Mouse (Mus musculus): Measurements from ENCODE around the gene Rsu1. TPM values are rescaled to one million over a fixed set of nuclear protein-coding genes. Genes with fewer than 3 reads are reported as not detected.

The Rsu1 gene
- polyA plus RNA-seq, 1 experiment from 2014 or later: 134 TPM

- H3K9me3 ChIP-seq: no peaks in the 10 kb centered on the region
- ATAC-seq (ENCODE audit: extremely low read depth, insufficient number of reproducible peaks, low FRiP score, low TSS enrichment): no peak
- H3K36me3 ChIP-seq: 0 out of 2 replicates have a peak, but pooled peaks cover 5% of the 10 kb centered on the region
- no peak overlapping the region for H3K27ac ChIP-seq (replicated peaks)
- no peak overlapping the region for H3K4me2 ChIP-seq
- no peak overlapping the region for H3K9ac ChIP-seq
- no peaks in the 10 kb centered on the region for H3K27me3 ChIP-seq (replicated peaks)
- WGBS: 59% methylated on average over 1 of the region's 1 CpGs
- H3K4me3 ChIP-seq: no peak overlapping the region
- no peaks in the 10 kb centered on the region for H3K4me1 ChIP-seq
These were observed 177.6 kb downstream of the Rsu1 start for GRCm38 (mm10) chr2:13093570-13093969.

DNA sequence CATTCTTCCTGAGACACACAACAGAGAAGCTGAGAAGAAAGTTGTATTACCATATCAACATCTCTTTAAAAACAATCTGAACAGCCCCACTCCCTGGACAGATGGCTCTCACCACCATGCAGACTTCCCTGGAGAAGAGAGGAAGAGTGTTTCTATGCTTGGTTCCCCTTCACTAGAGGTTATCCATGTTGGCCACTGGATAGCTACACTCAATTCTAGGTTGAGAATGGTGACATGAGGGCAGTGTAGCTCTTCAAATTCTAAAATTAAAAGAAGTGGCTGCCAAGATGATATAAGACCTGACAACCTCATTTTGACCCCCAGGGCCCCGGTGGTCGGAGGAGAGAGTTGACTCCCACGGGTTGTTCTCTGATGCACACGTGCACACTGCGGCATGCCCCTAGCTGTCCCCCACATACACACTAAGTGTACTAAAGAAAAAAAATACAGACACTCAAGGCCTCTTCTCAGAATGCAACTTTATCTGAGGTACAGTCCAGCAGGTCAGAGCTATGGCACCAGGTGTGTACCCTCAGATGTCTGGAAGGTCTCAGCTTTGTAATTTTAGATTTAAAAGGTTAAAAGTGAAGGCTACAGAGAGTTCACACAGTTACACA, 179.7 kb downstream of the Rsu1 start:
- H3K27ac ChIP-seq (replicated peaks): no peak overlapping the region

DNA sequence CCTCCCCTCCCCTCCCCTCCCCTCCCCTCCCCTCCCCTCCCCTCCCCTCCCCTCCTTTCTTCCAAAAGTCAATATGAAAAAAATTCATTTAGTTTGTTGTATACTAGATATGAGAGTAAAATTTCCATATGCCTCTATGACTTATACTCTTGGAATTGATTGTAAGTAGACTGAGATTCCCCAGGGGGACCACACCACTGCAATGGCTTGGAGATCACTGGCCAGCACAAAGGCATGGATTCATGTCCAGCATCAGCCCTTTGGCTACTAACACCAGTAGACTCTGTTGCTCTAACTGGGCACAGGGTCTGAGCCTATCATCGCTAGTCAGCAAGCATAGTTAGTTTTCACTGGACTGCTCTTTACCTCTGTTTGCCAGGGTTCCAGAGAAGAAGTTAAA, 180.4 kb downstream of the Rsu1 start:
- Histone ChIP-seq H3K27ac (replicated peaks) (no peak overlapping the region), H3K4me3 (no peak overlapping the region), H3K4me2 (no peak overlapping the region), H3K9ac (no peak overlapping the region), H3K9me3 (no peaks in the 10 kb centered on the region), H3K27me3 (replicated peaks) (no peaks in the 10 kb centered on the region), H3K4me1 (no peaks in the 10 kb centered on the region), H3K36me3 (0 out of 2 replicates have a peak, but pooled peaks cover 5% of the 10 kb centered on the region)
- no peak for ATAC-seq (ENCODE audit: extremely low read depth, insufficient number of reproducible peaks, low FRiP score, low TSS enrichment)
- WGBS: 90% methylated on average over 1 of the region's 1 CpGs

More for the DNA sequence above, 179.7 kb downstream of the Rsu1 start:
- no peak for ATAC-seq (ENCODE audit: extremely low read depth, insufficient number of reproducible peaks, low FRiP score, low TSS enrichment)
- Histone ChIP-seq H3K9ac (no peak overlapping the region), H3K4me1 (no peaks in the 10 kb centered on the region), H3K4me2 (no peak overlapping the region), H3K9me3 (no peaks in the 10 kb centered on the region), H3K36me3 (0 out of 2 replicates have a peak, but pooled peaks cover 5% of the 10 kb centered on the region), H3K27me3 (replicated peaks) (no peaks in the 10 kb centered on the region), H3K4me3 (no peak overlapping the region)
- 64% methylated on average over 5 of the region's 5 CpGs for WGBS

GRCm38 (mm10) chr2:13089861-13090260, 181.4 kb downstream of the Rsu1 start:
- no peak overlapping the region for H3K27ac ChIP-seq (replicated peaks)
- no peak overlapping the region for H3K4me2 ChIP-seq
- no peaks in the 10 kb centered on the region for H3K4me1 ChIP-seq
- H3K27me3 ChIP-seq (replicated peaks): no peaks in the 10 kb centered on the region
- H3K4me3 ChIP-seq: no peak overlapping the region
- no peak for ATAC-seq (ENCODE audit: extremely low read depth, insufficient number of reproducible peaks, low FRiP score, low TSS enrichment)
- WGBS: 75% methylated on average over 4 of the region's 4 CpGs
- no peak overlapping the region for H3K9ac ChIP-seq
- 0 out of 2 replicates have a peak, but pooled peaks cover 5% of the 10 kb centered on the region for H3K36me3 ChIP-seq
- H3K9me3 ChIP-seq: no peaks in the 10 kb centered on the region

- Histone ChIP-seq H3K4me1 (no peaks in the 10 kb centered on the region), H3K9ac (no peak overlapping the region), H3K27me3 (replicated peaks) (no peaks in the 10 kb centered on the region), H3K4me3 (no peak overlapping the region), H3K4me2 (no peak overlapping the region), H3K9me3 (no peaks in the 10 kb centered on the region), H3K36me3 (no peaks in the 10 kb centered on the region), H3K27ac (replicated peaks) (no peak overlapping the region)
- WGBS: 59% methylated on average over 4 of the region's 4 CpGs
- no peak for ATAC-seq (ENCODE audit: extremely low read depth, insufficient number of reproducible peaks, low FRiP score, low TSS enrichment)
These were observed 182.9 kb downstream of the Rsu1 start for GRCm38 (mm10) chr2:13088266-13088665.

GRCm38 (mm10) chr2:13087811-13088210, 183.4 kb downstream of the Rsu1 start:
- H3K9me3 ChIP-seq: no peaks in the 10 kb centered on the region
- H3K36me3 ChIP-seq: no peaks in the 10 kb centered on the region
- H3K4me3 ChIP-seq: no peak overlapping the region
- no peak overlapping the region for H3K4me2 ChIP-seq
- no peaks in the 10 kb centered on the region for H3K4me1 ChIP-seq
- WGBS: 86% methylated on average over 2 of the region's 2 CpGs
- no peak for ATAC-seq (ENCODE audit: extremely low read depth, insufficient number of reproducible peaks, low FRiP score, low TSS enrichment)
- no peak overlapping the region for H3K27ac ChIP-seq (replicated peaks)
- no peaks in the 10 kb centered on the region for H3K27me3 ChIP-seq (replicated peaks)
- H3K9ac ChIP-seq: no peak overlapping the region

DNA sequence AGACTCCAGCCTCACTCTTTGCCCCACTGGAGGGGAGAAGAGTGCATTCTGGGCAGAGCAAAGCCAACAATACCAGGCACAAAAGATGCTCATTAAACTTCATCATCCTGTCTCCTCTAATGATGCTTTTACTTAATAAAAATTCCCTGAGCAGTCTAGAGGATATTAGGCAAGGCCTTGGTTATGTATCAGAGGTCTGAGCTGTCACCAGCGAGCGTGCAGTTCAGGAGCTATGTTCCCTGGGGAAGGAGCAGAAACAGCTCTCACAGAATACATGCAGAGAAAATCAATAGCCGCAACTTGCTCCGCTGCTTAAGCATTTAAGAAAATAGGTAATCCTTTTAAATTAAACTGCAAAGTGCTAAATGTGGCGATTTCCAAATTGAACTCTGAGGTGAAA, 187.0 kb downstream of the Rsu1 start:
- H3K9me3 ChIP-seq: no peaks in the 10 kb centered on the region
- no peaks in the 10 kb centered on the region for H3K4me1 ChIP-seq
- no peaks in the 10 kb centered on the region for H3K36me3 ChIP-seq
- no peak overlapping the region for H3K4me3 ChIP-seq
- WGBS: 81% methylated on average over 5 of the region's 5 CpGs
- no peak overlapping the region for H3K9ac ChIP-seq
- H3K4me2 ChIP-seq: no peak overlapping the region
- H3K27me3 ChIP-seq (replicated peaks): no peaks in the 10 kb centered on the region
- no peak overlapping the region for H3K27ac ChIP-seq (replicated peaks)
- no peak for ATAC-seq (ENCODE audit: extremely low read depth, insufficient number of reproducible peaks, low FRiP score, low TSS enrichment)

DNA sequence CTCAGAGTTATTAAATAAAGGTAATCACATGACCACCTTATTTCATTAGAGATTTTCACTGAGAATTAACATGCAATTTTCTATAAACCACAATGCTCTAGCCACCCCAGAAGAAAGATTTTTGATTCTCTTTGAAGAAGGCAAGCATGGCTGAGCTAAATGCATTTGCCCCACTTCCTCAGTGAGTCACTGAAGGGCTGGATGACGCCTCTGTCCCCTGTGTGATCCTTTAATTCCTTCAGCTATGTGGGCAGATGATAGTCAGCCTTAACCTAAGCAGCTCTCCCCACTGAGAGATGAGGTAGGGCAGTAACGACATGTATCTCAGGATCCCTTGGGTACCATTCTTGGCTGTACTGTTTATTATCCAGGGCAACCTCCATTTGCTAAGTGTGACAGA, 190.7 kb downstream of the Rsu1 start:
- Histone ChIP-seq H3K9ac (no peak overlapping the region), H3K27me3 (replicated peaks) (no peaks in the 10 kb centered on the region), H3K36me3 (peaks cover 12% of the 10 kb centered on the region), H3K27ac (replicated peaks) (no peak overlapping the region), H3K4me1 (no peaks in the 10 kb centered on the region), H3K4me3 (no peak overlapping the region), H3K9me3 (no peaks in the 10 kb centered on the region), H3K4me2 (no peak overlapping the region)
- no peak for ATAC-seq (ENCODE audit: extremely low read depth, insufficient number of reproducible peaks, low FRiP score, low TSS enrichment)
- 78% methylated on average over 2 of the region's 2 CpGs for WGBS

GRCm38 (mm10) chr2:13072243-13072642, 199.0 kb downstream of the Rsu1 start:
- ATAC-seq (ENCODE audit: extremely low read depth, insufficient number of reproducible peaks, low FRiP score, low TSS enrichment): no peak

GRCm38 (mm10) chr2:13060426-13061170, 210.6 kb downstream of the Rsu1 start:
- H3K4me1 ChIP-seq: no peaks in the 10 kb centered on the region
- H3K27ac ChIP-seq (replicated peaks): no peak overlapping the region
- H3K9ac ChIP-seq: no peak overlapping the region
- WGBS: 85% methylated on average over 5 of the region's 5 CpGs
- no peak for ATAC-seq (ENCODE audit: extremely low read depth, insufficient number of reproducible peaks, low FRiP score, low TSS enrichment)
- H3K9me3 ChIP-seq: no peaks in the 10 kb centered on the region
- no peak overlapping the region for H3K4me3 ChIP-seq
- H3K36me3 ChIP-seq: no peaks in the 10 kb centered on the region
- no peaks in the 10 kb centered on the region for H3K27me3 ChIP-seq (replicated peaks)
- no peak overlapping the region for H3K4me2 ChIP-seq

More at GRCm38 (mm10) chr2:13072243-13072642, 199.0 kb downstream of the Rsu1 start:
- Histone ChIP-seq H3K4me1 (no peaks in the 10 kb centered on the region), H3K9me3 (no peaks in the 10 kb centered on the region), H3K36me3 (peaks cover 23% of the 10 kb centered on the region), H3K27me3 (replicated peaks) (no peaks in the 10 kb centered on the region), H3K27ac (replicated peaks) (no peak overlapping the region), H3K4me3 (no peak overlapping the region), H3K9ac (no peak overlapping the region), H3K4me2 (no peak overlapping the region)

DNA sequence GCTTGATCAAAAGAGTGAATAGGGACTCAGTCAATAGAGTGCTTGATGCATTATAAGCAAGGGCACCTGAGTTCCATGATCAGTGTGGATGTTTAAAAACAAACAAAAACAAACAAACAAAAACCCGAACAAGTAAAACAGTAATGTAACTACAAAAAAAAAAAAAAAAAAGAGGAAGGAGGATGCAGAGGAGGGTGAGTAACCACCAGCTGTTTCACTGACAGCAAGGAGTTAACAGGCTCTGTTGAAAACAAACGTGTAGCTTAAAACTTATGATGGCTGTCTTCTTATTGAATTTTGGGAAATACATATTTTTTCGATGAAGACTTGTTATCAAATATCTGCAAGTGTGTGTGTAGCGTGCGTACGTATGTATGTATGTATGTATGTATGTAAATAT, 222.6 kb downstream of the Rsu1 start:
- 78% methylated on average over 6 of the region's 6 CpGs for WGBS
- no peaks in the 10 kb centered on the region for H3K36me3 ChIP-seq

DNA sequence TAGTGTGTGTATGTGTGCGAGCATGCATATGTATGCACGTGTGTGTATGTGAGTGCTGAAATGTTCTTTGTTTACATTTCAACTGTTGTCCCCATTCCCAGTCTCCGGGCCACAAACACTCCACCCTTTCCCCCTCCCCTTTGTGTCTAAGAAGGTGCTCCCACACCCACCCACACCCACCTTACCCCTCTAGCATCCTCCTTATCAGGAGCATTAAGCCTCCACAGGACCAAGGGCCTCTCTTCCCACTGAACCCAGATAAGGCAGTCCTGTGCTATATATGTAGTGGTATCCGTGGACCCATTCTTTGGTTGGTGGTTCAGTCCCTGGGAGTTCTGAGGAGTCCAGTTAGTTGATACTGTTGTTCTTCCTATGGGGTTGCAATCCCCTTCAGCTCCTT, 226.7 kb downstream of the Rsu1 start:
- H3K9me3 ChIP-seq: no peaks in the 10 kb centered on the region
- 71% methylated on average over 4 of the region's 4 CpGs for WGBS
- H3K36me3 ChIP-seq: no peaks in the 10 kb centered on the region
- no peaks in the 10 kb centered on the region for H3K4me1 ChIP-seq
- H3K27me3 ChIP-seq (replicated peaks): no peaks in the 10 kb centered on the region
- H3K4me3 ChIP-seq: no peak overlapping the region
- no peak overlapping the region for H3K27ac ChIP-seq (replicated peaks)
- H3K9ac ChIP-seq: no peak overlapping the region
- ATAC-seq (ENCODE audit: extremely low read depth, insufficient number of reproducible peaks, low FRiP score, low TSS enrichment): no peak
- no peak overlapping the region for H3K4me2 ChIP-seq

More for the DNA sequence above, 222.6 kb downstream of the Rsu1 start:
- Histone ChIP-seq H3K27ac (replicated peaks) (no peak overlapping the region), H3K9ac (no peak overlapping the region), H3K4me2 (no peak overlapping the region), H3K4me1 (no peaks in the 10 kb centered on the region), H3K27me3 (replicated peaks) (no peaks in the 10 kb centered on the region), H3K9me3 (no peaks in the 10 kb centered on the region), H3K4me3 (no peak overlapping the region)
- ATAC-seq (ENCODE audit: extremely low read depth, insufficient number of reproducible peaks, low FRiP score, low TSS enrichment): no peak

Data from heart, embryonic 13.5 days (tissue).